ENCODE assay signal across 10 mouse cellular contexts in genomic region chr4:22066785-22067433, GRCm38 (mm10).
DNase-seq lines count a peak whose midpoint lies in the region; ATAC-seq and TF ChIP-seq lines count a peak whose summit lies in the region.
"Had no signal": no experiment of that assay in that cellular context is flagged by ENCODE, and none has a peak within 500 bp of the region (broad histone marks: within the 10 kb centered on the region; RNA-seq: fewer than 3 reads in every experiment).

No protein-coding gene starts in this region.

- H3K4me3 ChIP-seq in hindbrain, postnatal 0 days (ENCODE audit: low read length) = no peak overlapping the region
- H3K4me3 ChIP-seq in midbrain, embryonic 15.5 days = no peak overlapping the region

- H3K36me3 ChIP-seq in hindbrain, postnatal 0 days (ENCODE audit: insufficient read depth, low read length) = no peaks in the 10 kb centered on the region
- H3K36me3 ChIP-seq in midbrain, embryonic 15.5 days (replicated peaks) = no peaks in the 10 kb centered on the region

- no peaks in the 10 kb centered on the region for H3K27me3 ChIP-seq in hindbrain, postnatal 0 days (ENCODE audit: insufficient read depth, low read length)
- no peaks in the 10 kb centered on the region for H3K27me3 ChIP-seq in midbrain, embryonic 15.5 days (replicated peaks)

- TF ChIP-seq CTCF in hindbrain, postnatal 0 days (IDR thresholded peaks at IDR 0.05; ENCODE audit: low read depth) = no peak

- no peaks in the 10 kb centered on the region for H3K9me3 ChIP-seq in hindbrain, postnatal 0 days (ENCODE audit: low read length)
- H3K9me3 ChIP-seq in midbrain, embryonic 15.5 days = no peaks in the 10 kb centered on the region

- no peak overlapping the region for H3K27ac ChIP-seq in hindbrain, postnatal 0 days
- peak overlapping the region; percentile 70; the same call in 1 of the 2 replicates for H3K27ac ChIP-seq in midbrain, embryonic 15.5 days

- DNase-seq in cerebellum, postnatal 10 days = peak; percentile 29 to 38
- DNase-seq in cerebellum, adult 11-12 months = no peak
- peak; percentile 7 for DNase-seq in retina, postnatal 1 day
- DNase-seq in retina, embryonic 14.5 days (ENCODE audit: low spot score) = no peak
- DNase-seq in hindbrain, postnatal 0 days (ENCODE audit: low spot score) = peak; percentile 60
- DNase-seq in gastrocnemius, postnatal 10 days = no peak
- DNase-seq in adrenal gland, postnatal 10 days = no peak
- DNase-seq: kidney, postnatal 14 days; thymus, postnatal 4 days had no signal

- no peak overlapping the region for H3K9ac ChIP-seq in hindbrain, postnatal 0 days (replicated peaks; ENCODE audit: low read length)
- H3K9ac ChIP-seq in midbrain, embryonic 15.5 days = no peak overlapping the region

- H3K4me1 ChIP-seq in hindbrain, postnatal 0 days (ENCODE audit: insufficient read depth, low read length) = no peaks in the 10 kb centered on the region
- peaks cover 19% of the 10 kb centered on the region for H3K4me1 ChIP-seq in midbrain, embryonic 15.5 days

- ATAC-seq in hindbrain, postnatal 0 days = no peak
- peak; percentile 90 for ATAC-seq in midbrain, embryonic 15.5 days (replicated peaks)

- WGBS in hindbrain, postnatal 0 days = 16% methylated on average over 5 of the region's 5 CpGs
- 11% methylated on average over 5 of the region's 5 CpGs for WGBS in midbrain, embryonic 15.5 days

- no peak overlapping the region for H3K4me2 ChIP-seq in hindbrain, postnatal 0 days (ENCODE audit: low read depth, low read length)
- H3K4me2 ChIP-seq in midbrain, embryonic 15.5 days = no peak overlapping the region

Comparison
In these comparisons a context has a peak if more than half of its experiments do, and no peak if none do; other contexts are left out.
1. DNase-seq: peak in cerebellum, postnatal 10 days (2 of 2), retina, postnatal 1 day (single experiment) and hindbrain, postnatal 0 days (single experiment); none in cerebellum, adult 11-12 months (single experiment), retina, embryonic 14.5 days (single experiment), gastrocnemius, postnatal 10 days (single experiment) and adrenal gland, postnatal 10 days (single experiment).